Mouse (Mus musculus): ENCODE results near the gene Nucks1.

Gene Nucks1

GRCm38 (mm10) chr1:131919052-131919451, 8.7 kb downstream of the Nucks1 start:
- in situ Hi-C loops (cut with MseI, MboI) = no loop called here

DNA sequence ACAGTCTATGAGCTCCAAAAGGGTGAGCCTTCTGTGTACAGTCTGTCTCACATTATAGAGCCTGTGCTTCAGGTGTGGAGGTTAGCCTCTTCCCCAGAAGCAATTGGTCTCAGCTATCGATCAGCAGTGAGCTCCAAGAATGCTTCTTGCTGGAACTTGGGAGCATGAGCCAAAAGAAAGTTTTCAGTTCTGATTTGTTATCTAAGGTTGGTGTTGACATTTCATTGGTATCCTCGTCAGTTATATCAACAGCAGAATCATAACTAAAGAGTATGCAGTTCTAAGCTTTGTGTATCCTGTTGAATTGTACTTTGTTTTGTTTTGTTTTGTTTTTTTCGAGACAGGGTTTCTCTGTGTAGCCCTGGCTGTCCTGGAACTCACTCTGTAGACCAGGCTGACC, 11.8 kb downstream of the Nucks1 start:
- in situ Hi-C loops (cut with MseI, MboI) = no loop called here

DNA sequence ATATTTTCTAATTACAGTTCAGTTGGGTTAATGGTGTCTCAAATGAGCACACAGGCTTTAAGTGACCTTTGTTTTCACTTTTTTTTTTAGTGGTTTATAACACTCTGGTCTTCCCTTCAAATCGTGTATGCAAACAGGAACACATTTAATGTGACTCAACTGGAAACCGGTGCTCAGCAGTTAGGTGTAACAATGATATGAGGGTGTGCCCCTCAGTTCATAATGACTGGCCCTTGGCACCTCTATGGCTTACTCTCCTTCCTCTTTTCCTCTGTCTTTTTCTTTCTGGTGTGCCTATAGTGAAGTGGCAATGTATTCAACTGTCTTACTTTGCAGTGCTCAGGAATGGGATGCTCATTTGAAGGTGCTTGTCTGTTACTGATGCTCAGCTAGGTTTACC, 23.1 kb downstream of the Nucks1 start:
- in situ Hi-C loops (cut with MseI, MboI) = no loop called here

DNA sequence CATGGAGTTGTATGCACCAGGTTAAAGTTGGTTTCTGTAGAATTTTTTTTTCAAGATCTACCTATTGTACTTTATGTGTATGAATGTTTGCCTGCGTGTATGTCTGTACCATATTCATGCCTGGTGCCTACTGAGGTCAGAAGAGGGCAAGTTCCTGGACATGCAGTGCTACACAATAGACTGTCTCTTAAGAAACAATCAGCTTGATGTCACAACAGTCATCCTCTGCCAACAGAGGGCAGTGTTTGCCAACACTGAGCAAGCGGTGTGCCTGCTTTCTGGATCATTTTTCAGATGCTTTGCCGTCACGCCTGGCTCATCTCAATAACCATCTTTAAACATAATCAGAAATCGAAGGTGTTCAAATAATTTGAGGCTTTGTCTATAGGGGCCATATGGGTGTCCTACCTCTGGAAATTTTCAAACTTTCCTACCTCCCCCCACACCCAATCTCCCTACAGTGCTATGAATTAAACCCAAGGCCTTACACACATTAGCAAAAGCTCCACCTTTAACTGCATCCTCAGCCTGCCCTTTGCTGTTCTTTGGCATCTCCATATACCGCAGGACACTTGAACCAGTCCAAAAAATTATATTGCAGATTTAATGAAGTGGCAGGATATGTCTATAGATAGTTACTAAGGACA, 27.4 kb downstream of the Nucks1 start:
- in situ Hi-C loops (cut with MseI, MboI) = loop anchor here (5.0 kb wide), 2 partner anchors 40 to 45 kb away; no protein-coding TSS in a partner anchor

DNA sequence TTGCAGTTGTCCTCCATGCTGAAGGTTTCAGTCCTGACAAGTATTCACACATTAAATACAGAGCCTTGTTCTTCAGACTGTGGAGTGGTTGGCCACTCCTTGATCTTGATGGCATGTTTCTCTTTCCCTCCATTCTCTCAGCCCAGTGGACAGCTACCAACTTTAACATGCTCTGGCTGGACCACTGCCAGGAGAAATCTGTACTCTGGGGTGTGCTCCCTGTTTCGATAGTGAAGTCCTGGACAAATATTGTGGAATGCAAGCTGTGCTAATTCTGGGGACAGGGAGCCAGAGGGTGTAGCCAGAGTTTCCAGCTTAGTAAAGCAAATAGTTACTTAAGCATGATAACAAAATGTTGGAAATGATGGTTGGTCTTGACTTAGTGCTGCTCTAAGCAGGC, 28.5 kb downstream of the Nucks1 start:
- in situ Hi-C loops (cut with MseI, MboI) = loop anchor here (5.0 kb wide), 2 partner anchors 38 to 43 kb away; no protein-coding TSS in a partner anchor

- in situ Hi-C loops (cut with MseI, MboI) = no loop called here
These were observed 30.4 kb downstream of the Nucks1 start for GRCm38 (mm10) chr1:131940711-131941244.

DNA sequence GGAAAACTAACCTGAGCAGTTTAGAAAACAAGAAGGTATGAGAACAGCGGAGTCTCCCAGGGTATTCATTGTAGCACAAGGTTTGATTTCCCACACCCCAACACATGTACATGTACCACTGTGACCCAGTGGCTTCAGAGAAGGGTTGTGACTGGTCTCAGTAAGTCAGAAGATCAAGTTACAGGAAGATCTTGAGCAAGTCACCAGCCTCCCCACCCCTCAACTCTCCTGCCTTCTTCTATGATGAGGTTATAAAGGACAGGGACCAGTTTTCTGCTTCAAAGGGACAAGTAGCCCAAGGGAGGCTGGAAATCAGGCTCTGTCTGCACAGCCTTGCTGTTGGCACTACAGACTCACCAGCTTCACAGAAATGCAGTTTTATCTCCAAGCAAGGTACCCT, 31.2 kb downstream of the Nucks1 start:
- in situ Hi-C loops (cut with MseI, MboI) = no loop called here

- in situ Hi-C loops (cut with MseI, MboI) = no loop called here
These were observed 32.6 kb downstream of the Nucks1 start for GRCm38 (mm10) chr1:131942621-131943590.

DNA sequence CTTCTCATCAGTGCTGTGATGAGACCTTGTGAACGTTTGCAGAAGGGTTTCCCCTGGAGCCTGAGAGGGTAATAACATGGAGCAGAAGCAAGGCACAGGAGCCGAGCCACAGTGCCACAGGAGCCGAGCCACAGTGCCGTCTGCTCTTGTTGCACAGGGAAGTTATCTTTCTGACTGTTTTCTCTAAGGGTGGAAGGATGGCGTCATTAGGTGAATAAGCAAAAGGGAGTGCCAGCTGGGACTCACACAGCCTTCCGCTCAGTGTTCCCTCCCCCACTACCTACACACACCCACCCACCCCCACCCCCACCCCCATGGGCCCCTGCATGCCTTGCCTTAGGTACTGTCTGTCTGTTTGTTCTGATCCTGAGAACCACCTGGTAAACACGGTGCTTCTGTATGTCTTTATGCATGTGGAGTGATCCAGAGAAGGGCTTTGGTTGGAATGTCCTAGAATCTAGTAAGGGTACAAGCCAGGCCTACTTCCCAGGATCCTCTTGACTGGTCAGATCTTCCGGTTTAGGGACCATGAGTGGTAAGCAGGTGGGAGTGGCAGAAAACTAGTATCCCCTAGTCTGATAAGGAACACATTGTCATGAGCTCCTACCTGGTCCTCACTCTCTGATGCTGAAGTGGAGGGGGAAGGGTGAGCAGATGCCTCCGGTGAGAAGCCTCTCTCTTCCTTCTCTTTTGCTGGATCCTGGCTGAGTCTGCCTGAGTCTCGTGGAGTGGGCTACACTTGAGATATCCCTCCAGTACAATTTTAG, 35.5 kb downstream of the Nucks1 start:
- in situ Hi-C loops (cut with MseI, MboI) = no loop called here

- in situ Hi-C loops (cut with MseI, MboI) = no loop called here
These were observed 36.3 kb downstream of the Nucks1 start for GRCm38 (mm10) chr1:131946462-131947215.

DNA sequence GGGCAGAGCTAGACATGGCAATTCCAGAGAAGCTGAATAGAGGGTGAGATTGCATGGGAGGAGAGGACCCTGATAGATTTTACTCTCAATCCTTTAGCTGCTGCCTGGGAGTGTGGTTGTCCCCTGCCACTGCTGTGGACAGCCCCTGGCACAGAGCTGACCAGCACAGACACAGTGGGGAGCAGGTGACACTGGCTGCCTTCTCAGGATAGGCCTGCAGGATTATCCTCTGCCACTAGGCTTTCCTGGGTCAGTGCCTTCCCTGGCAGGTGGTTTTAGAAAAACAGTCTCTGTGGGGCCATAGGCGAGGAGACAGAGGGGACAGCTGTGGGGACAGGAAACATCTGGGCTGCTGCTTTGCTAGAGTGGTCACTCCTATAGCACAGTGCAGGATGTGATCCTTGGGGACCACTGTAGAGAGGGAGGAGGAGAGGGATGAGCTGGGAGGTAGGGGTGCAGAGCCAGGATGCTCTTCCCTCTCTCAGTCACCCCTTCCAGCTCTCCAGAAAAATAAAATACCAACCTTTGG, 37.7 kb downstream of the Nucks1 start:
- in situ Hi-C loops (cut with MseI, MboI) = no loop called here

GRCm38 (mm10) chr1:131954242-131954865, 44.0 kb downstream of the Nucks1 start:
- in situ Hi-C loops (cut with MseI, MboI) = no loop called here

- in situ Hi-C loops (cut with MseI, MboI) = no loop called here
These were observed 44.9 kb downstream of the Nucks1 start for GRCm38 (mm10) chr1:131955131-131955757.

DNA sequence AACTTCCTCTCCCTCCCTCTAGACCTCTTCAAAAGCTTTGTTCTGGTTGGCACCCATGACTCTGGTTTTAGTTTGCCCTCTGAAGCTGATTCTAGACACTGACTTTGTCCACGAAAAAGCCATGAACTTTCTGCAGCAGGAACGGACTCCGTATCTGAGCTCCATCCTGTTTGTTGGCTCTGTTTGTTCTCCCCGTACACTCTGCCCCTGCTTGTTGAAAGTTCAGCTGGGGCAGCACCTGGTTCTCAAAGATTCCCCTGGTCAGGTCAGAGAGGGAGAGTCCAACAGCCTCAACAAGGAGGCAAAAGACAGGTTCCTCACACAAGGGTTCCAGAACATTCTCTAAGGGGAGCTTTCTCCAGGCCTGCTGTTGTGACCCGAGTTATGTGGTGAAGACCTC, 47.1 kb downstream of the Nucks1 start:
- in situ Hi-C loops (cut with MseI, MboI) = no loop called here

DNA sequence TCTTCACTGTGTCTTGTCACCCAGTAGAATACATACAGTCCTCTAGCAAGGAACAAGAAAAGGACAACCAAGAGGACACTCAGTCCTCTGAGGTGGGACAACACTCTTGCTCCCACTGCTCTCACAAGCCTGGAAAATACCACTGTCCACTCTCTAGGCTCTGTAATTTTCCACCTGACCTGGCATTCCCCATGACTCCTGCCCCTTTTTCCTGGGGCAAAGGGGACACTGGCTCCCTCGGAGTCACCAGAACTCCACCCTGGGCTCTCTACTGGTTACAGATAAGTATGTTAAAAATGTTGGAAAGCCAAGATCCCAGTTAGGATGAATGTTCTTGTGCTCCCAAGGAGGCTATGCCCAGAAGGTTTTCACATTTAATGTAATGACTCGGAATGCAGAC, 50.7 kb downstream of the Nucks1 start:
- in situ Hi-C loops (cut with MseI, MboI) = no loop called here

GRCm38 (mm10) chr1:131962606-131963084, 52.3 kb downstream of the Nucks1 start, which contains the start of gene Slc45a3:
Gene Slc45a3 (plus strand): TSS chr1:131962967.
- in situ Hi-C loops (cut with MseI, MboI) = no loop called here

- in situ Hi-C loops (cut with MseI, MboI) = no loop called here
These were observed 53.0 kb downstream of the Nucks1 start for GRCm38 (mm10) chr1:131963085-131963951.

GRCm38 (mm10) chr1:131964100-131964499, 53.8 kb downstream of the Nucks1 start:
- in situ Hi-C loops (cut with MseI, MboI) = no loop called here

- in situ Hi-C loops (cut with MseI, MboI) = no loop called here
These were observed 54.2 kb downstream of the Nucks1 start for GRCm38 (mm10) chr1:131964580-131964979.

All from mouse trophoblast stem cell (cell line).